10 mouse cellular contexts compared by ENCODE assay signal in genomic region chr17:93201265-93201925, GRCm38 (mm10). TPM values are rescaled to one million over a fixed set of nuclear protein-coding genes. Genes with fewer than 3 reads are reported as not detected.
DNase-seq lines count a peak whose midpoint lies in the region; ATAC-seq and TF ChIP-seq lines count a peak whose summit lies in the region.
"Had no signal": no experiment of that assay in that cellular context is flagged by ENCODE, and none has a peak within 500 bp of the region (broad histone marks: within the 10 kb centered on the region; RNA-seq: fewer than 3 reads in every experiment).

No protein-coding gene starts in this region.

- TF ChIP-seq CTCF in left cerebral cortex, adult 2 months (IDR thresholded peaks at IDR 0.05): no peak
- TF ChIP-seq CTCF in olfactory bulb, adult 2 months (IDR thresholded peaks at IDR 0.05; ENCODE audit: insufficient read depth, low read depth, low read length): no peak
- no peak for TF ChIP-seq CTCF in thymus, adult 2 months (IDR thresholded peaks at IDR 0.05; ENCODE audit: borderline replicate concordance, control insufficient read depth, extremely low read depth, insufficient read depth, low read length, poor library complexity)

- WGBS in embryonic facial prominence, embryonic 13.5 days: under 1% methylated on average over 16 of the region's 16 CpGs
- WGBS in intestine, embryonic 15.5 days: 3% methylated on average over 16 of the region's 16 CpGs
- WGBS in olfactory bulb, adult 2 months: 4% methylated on average over 16 of the region's 16 CpGs
- WGBS in thymus, adult 2 months: 8% methylated on average over 16 of the region's 16 CpGs

- peak overlapping the region; percentile 47 for H3K4me3 ChIP-seq in left cerebral cortex, adult 2 months
- peak overlapping the region; percentile 44 for H3K4me3 ChIP-seq in embryonic facial prominence, embryonic 13.5 days
- no peak overlapping the region for H3K4me3 ChIP-seq in intestine, embryonic 15.5 days (replicated peaks)
- H3K4me3 ChIP-seq in olfactory bulb, adult 2 months (ENCODE audit: insufficient read depth, low read depth, low read length): 0 out of 2 replicates have a peak overlapping the region, but pooled peaks have one; percentile 22
- no peak overlapping the region for H3K4me3 ChIP-seq in thymus, adult 2 months (ENCODE audit: control insufficient read depth, insufficient read depth, low read length)

- H3K27me3 ChIP-seq in embryonic facial prominence, embryonic 13.5 days: peaks cover 86% of the 10 kb centered on the region
- peaks cover 67% of the 10 kb centered on the region for H3K27me3 ChIP-seq in intestine, embryonic 15.5 days (replicated peaks)
- peaks cover 6% of the 10 kb centered on the region; the same call in 1 of the 2 replicates for H3K27me3 ChIP-seq in thymus, adult 2 months (ENCODE audit: control insufficient read depth, insufficient read depth, low read length)

- no peaks in the 10 kb centered on the region for H3K9me3 ChIP-seq in embryonic facial prominence, embryonic 13.5 days
- H3K9me3 ChIP-seq in intestine, embryonic 15.5 days: no peaks in the 10 kb centered on the region

- H3K27ac ChIP-seq in left cerebral cortex, adult 2 months: peak overlapping the region; percentile 76
- H3K27ac ChIP-seq in embryonic facial prominence, embryonic 13.5 days: no peak overlapping the region
- H3K27ac ChIP-seq in intestine, embryonic 15.5 days: no peak overlapping the region
- no peak overlapping the region for H3K27ac ChIP-seq in olfactory bulb, adult 2 months (ENCODE audit: insufficient read depth, low read depth, low read length)
- H3K27ac ChIP-seq in thymus, adult 2 months (ENCODE audit: control insufficient read depth, insufficient read depth, low read length): no peak overlapping the region

- intact Hi-C loops in left cerebral cortex, adult 2 months (cut with DNase I): loop anchor here (5.0 to 10.0 kb wide), 5 partner anchors 263 to 1631 kb away; no protein-coding TSS in a partner anchor
- intact Hi-C loops in left cerebral cortex, postnatal 10 days (cut with DNase I): loop anchor here (5.0 kb wide), 1 partner anchor 166 kb away; no protein-coding TSS in a partner anchor

- H3K4me2 ChIP-seq in embryonic facial prominence, embryonic 13.5 days: peak overlapping the region; percentile 67
- peak overlapping the region; percentile 62 for H3K4me2 ChIP-seq in intestine, embryonic 15.5 days (replicated peaks)

- no peak for TF ChIP-seq POLR2A in olfactory bulb, adult 2 months (IDR thresholded peaks at IDR 0.05; ENCODE audit: insufficient read depth, low read depth, low read length)
- no peak for TF ChIP-seq POLR2A in thymus, adult 2 months (IDR thresholded peaks at IDR 0.05; ENCODE audit: control insufficient read depth, extremely low read depth, insufficient read depth, low read length, poor library complexity)

- DNase-seq in left cerebral cortex, adult 2 months (ENCODE audit: extremely low spot score in 1 of 2, low spot score in 2 of 2): peak in 1 of 2 experiments; percentile 38
- DNase-seq in left cerebral cortex, postnatal 10 days (ENCODE audit: extremely low spot score in 1 of 2, low spot score in 2 of 2): no peak
- no peak for DNase-seq in urinary bladder, postnatal 4 days (ENCODE audit: low spot score in 2 of 2)
- no peak for DNase-seq in testis, postnatal 10 days (ENCODE audit: low spot score)
- DNase-seq in thymus, adult 2 months: no peak
- DNase-seq: kidney, adult 11 months had no signal

- no peaks in the 10 kb centered on the region for H3K36me3 ChIP-seq in embryonic facial prominence, embryonic 13.5 days
- no peaks in the 10 kb centered on the region for H3K36me3 ChIP-seq in intestine, embryonic 15.5 days
- H3K36me3 ChIP-seq in thymus, adult 2 months (ENCODE audit: control insufficient read depth, insufficient read depth, low read length): no peaks in the 10 kb centered on the region

- H3K9ac ChIP-seq in embryonic facial prominence, embryonic 13.5 days: no peak overlapping the region
- no peak overlapping the region for H3K9ac ChIP-seq in intestine, embryonic 15.5 days

- ATAC-seq in embryonic facial prominence, embryonic 13.5 days (ENCODE audit: insufficient number of reproducible peaks, insufficient read depth, low FRiP score, low TSS enrichment, low read depth): no peak
- no peak for ATAC-seq in intestine, embryonic 15.5 days

- H3K4me1 ChIP-seq in embryonic facial prominence, embryonic 13.5 days: peaks cover 35% of the 10 kb centered on the region
- H3K4me1 ChIP-seq in intestine, embryonic 15.5 days (replicated peaks): peaks cover 19% of the 10 kb centered on the region
- peaks cover 10% of the 10 kb centered on the region for H3K4me1 ChIP-seq in olfactory bulb, adult 2 months (ENCODE audit: control insufficient read depth, insufficient read depth, low read length)
- H3K4me1 ChIP-seq in thymus, adult 2 months (replicated peaks; ENCODE audit: control insufficient read depth, insufficient read depth, low read length): no peaks in the 10 kb centered on the region

RNA-seq across cellular contexts. Expression of gene Adcyap1, which starts 2.6 kb away (rescaled TPM):
- total RNA-seq in left cerebral cortex, adult 2 months (2021): 10 to 100 TPM; 38.6 to 48.9 TPM
- 10 to 100 TPM; 35.3 to 45.1 TPM for total RNA-seq in left cerebral cortex, postnatal 10 days (2021)
- polyA plus RNA-seq in embryonic facial prominence, embryonic 13.5 days (2015; fragmentation: Nextera tagmentation; extraction: Ambion mirVana): 1.00 and 2.0 TPM in 2 replicates
- polyA plus RNA-seq in intestine, embryonic 15.5 days (2015; fragmentation: Nextera tagmentation; extraction: Ambion mirVana): 1.1 and 1.2 TPM in 2 replicates
- polyA plus RNA-seq in olfactory bulb, adult 2 months (2012; ENCODE audit: insufficient read depth, insufficient read length, low replicate concordance, missing spikeins): not detected in 2 replicates
- 0.77 and 1.4 TPM in 2 replicates for polyA plus RNA-seq in thymus, adult 2 months (2012; rRNA removed)
- total RNA-seq: monocyte, adult 5-6 weeks had no signal

Comparison
In these comparisons a context has a peak if more than half of its experiments do, and no peak if none do; other contexts are left out.
1. H3K4me3 ChIP-seq: peak in left cerebral cortex, adult 2 months (single experiment), embryonic facial prominence, embryonic 13.5 days (single experiment) and olfactory bulb, adult 2 months (single experiment); none in intestine, embryonic 15.5 days (single experiment) and thymus, adult 2 months (single experiment).